In genomic region chr1:118916477-118917075, GRCm38 (mm10) we compare ENCODE assay signal across 10 mouse cellular contexts.
DNase-seq lines count a peak whose midpoint lies in the region; ATAC-seq and TF ChIP-seq lines count a peak whose summit lies in the region.
"Had no signal": no experiment of that assay in that cellular context is flagged by ENCODE, and none has a peak within 500 bp of the region (broad histone marks: within the 10 kb centered on the region; RNA-seq: fewer than 3 reads in every experiment).

No protein-coding gene starts in this region.

- no peak for TF ChIP-seq CTCF in G1E (IDR thresholded peaks at IDR 0.05; ENCODE audit: low read depth, low read length)
- 0 out of 2 replicates have a peak, but pooled peaks have one; percentile 10 for TF ChIP-seq CTCF in forebrain, postnatal 0 days (IDR thresholded peaks at IDR 0.05; ENCODE audit: low read depth)
- no peak for TF ChIP-seq CTCF in lung, postnatal 0 days (IDR thresholded peaks at IDR 0.05)
- TF ChIP-seq CTCF in thymus, adult 2 months (IDR thresholded peaks at IDR 0.05; ENCODE audit: borderline replicate concordance, control insufficient read depth, extremely low read depth, insufficient read depth, low read length, poor library complexity): no peak

- no peak overlapping the region for H3K9ac ChIP-seq in forebrain, postnatal 0 days
- H3K9ac ChIP-seq in lung, postnatal 0 days (replicated peaks; ENCODE audit: low read depth): no peak overlapping the region
- H3K9ac ChIP-seq: heart, embryonic 15.5 days; liver, embryonic 15.5 days had no signal

- H3K9me3 ChIP-seq in G1E (replicated peaks): peaks cover 94% of the 10 kb centered on the region
- no peaks in the 10 kb centered on the region for H3K9me3 ChIP-seq in forebrain, postnatal 0 days (ENCODE audit: low read length)
- no peaks in the 10 kb centered on the region for H3K9me3 ChIP-seq in lung, postnatal 0 days (ENCODE audit: low read length)
- H3K9me3 ChIP-seq: heart, embryonic 15.5 days; liver, embryonic 15.5 days had no signal

- peak; percentile 47 for DNase-seq in 3T3-L1 (ENCODE audit: low read depth, low spot score)
- DNase-seq in G1E (ENCODE audit: low spot score): no peak
- peak; percentile 30 for DNase-seq in forebrain, postnatal 0 days
- DNase-seq in lung, postnatal 0 days (ENCODE audit: low spot score): peak; percentile 63
- no peak for DNase-seq in c-Kit-positive CD71-positive TER-119-positive erythroid progenitor cells, embryonic 14.5 days (ENCODE audit: low spot score)
- no peak for DNase-seq in thymus, adult 2 months
- DNase-seq: right cerebral cortex, postnatal 14 days had no signal

- TF ChIP-seq POLR2A in thymus, adult 2 months (IDR thresholded peaks at IDR 0.05; ENCODE audit: control insufficient read depth, extremely low read depth, insufficient read depth, low read length, poor library complexity): no peak

- H3K4me2 ChIP-seq in forebrain, postnatal 0 days (ENCODE audit: low read depth): no peak overlapping the region
- H3K4me2 ChIP-seq in lung, postnatal 0 days (replicated peaks; ENCODE audit: low read depth, low read length): no peak overlapping the region
- H3K4me2 ChIP-seq: heart, embryonic 15.5 days; liver, embryonic 15.5 days had no signal

- no peaks in the 10 kb centered on the region for H3K36me3 ChIP-seq in G1E (replicated peaks)
- no peaks in the 10 kb centered on the region for H3K36me3 ChIP-seq in forebrain, postnatal 0 days (ENCODE audit: insufficient read depth)
- no peaks in the 10 kb centered on the region for H3K36me3 ChIP-seq in lung, postnatal 0 days (ENCODE audit: insufficient read depth, low read length)
- H3K36me3 ChIP-seq in thymus, adult 2 months (ENCODE audit: control insufficient read depth, insufficient read depth, low read length): no peaks in the 10 kb centered on the region
- H3K36me3 ChIP-seq: heart, embryonic 15.5 days; liver, embryonic 15.5 days had no signal

- 0 out of 2 replicates have a peak overlapping the region, but pooled peaks have one; percentile 0 for H3K4me3 ChIP-seq in G1E (ENCODE audit: low read depth, low read length)
- H3K4me3 ChIP-seq in forebrain, postnatal 0 days (ENCODE audit: low read depth, low read length): no peak overlapping the region
- no peak overlapping the region for H3K4me3 ChIP-seq in lung, postnatal 0 days (ENCODE audit: low read depth, low read length)
- H3K4me3 ChIP-seq in thymus, adult 2 months (ENCODE audit: control insufficient read depth, insufficient read depth, low read length): no peak overlapping the region
- H3K4me3 ChIP-seq: heart, embryonic 15.5 days; liver, embryonic 15.5 days had no signal

- TF ChIP-seq EP300 in lung, postnatal 0 days (IDR thresholded peaks at IDR 0.05): no peak

- no peaks in the 10 kb centered on the region; the same call in 1 of the 2 replicates for H3K4me1 ChIP-seq in G1E (ENCODE audit: insufficient read depth, low read depth, low read length)
- no peaks in the 10 kb centered on the region for H3K4me1 ChIP-seq in forebrain, postnatal 0 days (ENCODE audit: insufficient read depth)
- peaks cover 5% of the 10 kb centered on the region; the same call in 1 of the 2 replicates for H3K4me1 ChIP-seq in lung, postnatal 0 days (ENCODE audit: insufficient read depth, low read depth, low read length)
- H3K4me1 ChIP-seq in thymus, adult 2 months (replicated peaks; ENCODE audit: control insufficient read depth, insufficient read depth, low read length): no peaks in the 10 kb centered on the region
- H3K4me1 ChIP-seq: liver, embryonic 15.5 days had no signal

- H3K27ac ChIP-seq in forebrain, postnatal 0 days (ENCODE audit: low read depth, low read length): no peak overlapping the region
- H3K27ac ChIP-seq in lung, postnatal 0 days (ENCODE audit: low read length): no peak overlapping the region
- H3K27ac ChIP-seq in thymus, adult 2 months (ENCODE audit: control insufficient read depth, insufficient read depth, low read length): no peak overlapping the region
- H3K27ac ChIP-seq: heart, embryonic 15.5 days; liver, embryonic 15.5 days had no signal

- H3K27me3 ChIP-seq in G1E (ENCODE audit: insufficient read depth, low read length): no peaks in the 10 kb centered on the region
- no peaks in the 10 kb centered on the region for H3K27me3 ChIP-seq in forebrain, postnatal 0 days (ENCODE audit: insufficient read depth, low read length)
- peaks cover 5% of the 10 kb centered on the region; the same call in 1 of the 2 replicates for H3K27me3 ChIP-seq in lung, postnatal 0 days (replicated peaks; ENCODE audit: insufficient read depth, low read length)
- no peaks in the 10 kb centered on the region for H3K27me3 ChIP-seq in thymus, adult 2 months (ENCODE audit: control insufficient read depth, insufficient read depth, low read length)
- H3K27me3 ChIP-seq: liver, embryonic 15.5 days had no signal

- 21% methylated on average over 12 of the region's 12 CpGs for WGBS in forebrain, postnatal 0 days
- WGBS in lung, postnatal 0 days: 38% methylated on average over 12 of the region's 12 CpGs
- WGBS in thymus, adult 2 months: 70% methylated on average over 12 of the region's 12 CpGs

- ATAC-seq in G1E (ENCODE audit: extremely low read depth, insufficient number of reproducible peaks, low FRiP score, poor library complexity, severe bottlenecking): no peak
- ATAC-seq in forebrain, postnatal 0 days: peak; percentile 30
- ATAC-seq in lung, postnatal 0 days: peak; percentile 64
- ATAC-seq in frontal cortex, adult (ENCODE audit: low TSS enrichment): no peak

Comparison
In these comparisons a context has a peak if more than half of its experiments do, and no peak if none do; other contexts are left out.
1. DNase-seq: peak in 3T3-L1 (single experiment), forebrain, postnatal 0 days (single experiment) and lung, postnatal 0 days (single experiment); none in G1E (single experiment), c-Kit-positive CD71-positive TER-119-positive erythroid progenitor cells, embryonic 14.5 days (single experiment) and thymus, adult 2 months (single experiment).
2. ATAC-seq: peak in forebrain, postnatal 0 days (single experiment) and lung, postnatal 0 days (single experiment); none in G1E (single experiment) and frontal cortex, adult (single experiment).